Mouse (Mus musculus): ENCODE data around the gene Fam178b. TPM values are rescaled to one million over a fixed set of nuclear protein-coding genes. Genes with fewer than 3 reads are reported as not detected.
A peak's percentile ranks its signal among the peaks of the same experiment; 100 is the strongest.
"Not testable (repeated sequence)": the region's sequence is repeated elsewhere in the genome, so short reads cannot be mapped to it uniquely, and the experiment has no call there.

The Fam178b gene
- total RNA-seq, 2 experiments from 2014 or later = 0.61 to 1.2 TPM

DNA sequence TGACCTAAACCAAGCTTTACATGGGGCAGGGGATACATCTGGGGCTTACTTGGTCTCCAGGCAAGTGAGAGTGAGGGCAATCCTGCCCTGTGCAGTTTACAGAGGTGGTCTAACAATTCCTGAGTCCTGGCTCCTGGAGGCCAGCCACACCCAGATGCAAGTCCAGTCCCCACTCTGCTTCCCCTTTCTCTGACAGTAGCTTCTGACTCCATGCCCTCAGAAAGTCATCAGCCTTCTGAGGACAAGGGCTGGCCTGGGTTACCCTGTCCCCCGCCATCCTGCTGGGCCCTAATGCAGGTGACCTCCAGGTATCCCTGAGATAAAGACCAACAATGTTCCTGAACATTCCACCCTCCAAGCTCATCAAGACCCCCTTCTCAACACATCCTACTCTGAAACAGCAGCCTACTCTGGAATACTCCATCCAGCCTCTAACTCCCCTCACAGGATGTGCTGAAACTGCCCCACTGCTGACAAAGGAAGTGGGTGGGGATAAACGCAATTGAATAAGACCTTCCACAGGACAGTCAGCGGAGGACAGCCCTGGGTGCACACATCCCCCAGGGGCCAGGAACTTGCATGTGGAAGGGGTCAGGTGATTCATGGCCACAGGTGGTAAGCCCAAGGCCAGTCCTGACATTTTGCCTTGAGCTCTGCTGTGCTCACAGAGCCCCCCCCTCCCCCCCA is 52.8 kb downstream of the Fam178b start:
- no peak for DNase-seq

DNA sequence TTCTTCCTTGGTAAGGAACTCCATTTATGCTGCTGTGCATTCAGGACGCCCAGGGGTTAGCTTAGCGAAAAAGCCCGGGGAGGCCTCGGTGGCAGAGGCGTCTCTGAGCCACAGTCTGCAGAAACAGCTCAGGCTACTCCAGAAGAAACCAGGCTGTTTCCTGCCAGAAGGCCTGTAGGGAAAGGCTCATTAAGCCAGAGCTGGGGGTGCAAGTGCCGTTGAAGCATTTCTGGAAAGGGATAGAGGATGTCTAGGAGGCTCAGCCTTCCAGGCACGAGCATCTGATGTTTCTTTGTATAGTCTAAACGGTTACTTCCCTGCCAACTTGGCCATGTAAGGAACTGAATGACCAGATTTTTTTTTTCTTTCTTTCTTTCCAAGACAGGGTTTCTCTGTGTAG is 54.4 kb downstream of the Fam178b start:
- DNase-seq = no peak

DNA sequence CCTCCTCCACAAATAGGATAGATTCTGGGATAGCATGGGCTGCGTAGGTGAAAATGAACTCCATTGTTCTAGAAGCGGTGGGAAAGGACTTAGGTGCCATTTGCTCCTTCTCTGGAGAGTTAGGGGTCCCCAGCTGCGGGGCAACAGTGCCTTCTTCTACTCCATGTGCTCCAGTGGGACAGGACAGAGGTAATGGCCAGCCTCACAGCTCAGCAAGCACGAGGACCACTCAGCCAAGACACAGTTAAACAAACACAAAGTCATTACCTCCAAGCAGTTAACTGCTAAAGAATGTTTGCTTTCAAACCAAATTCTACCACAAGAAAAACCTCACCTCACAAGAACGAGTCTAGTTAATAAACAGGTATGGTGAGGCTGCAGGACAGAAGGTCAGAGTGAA is 57.5 kb downstream of the Fam178b start:
- DNase-seq = no peak

DNA sequence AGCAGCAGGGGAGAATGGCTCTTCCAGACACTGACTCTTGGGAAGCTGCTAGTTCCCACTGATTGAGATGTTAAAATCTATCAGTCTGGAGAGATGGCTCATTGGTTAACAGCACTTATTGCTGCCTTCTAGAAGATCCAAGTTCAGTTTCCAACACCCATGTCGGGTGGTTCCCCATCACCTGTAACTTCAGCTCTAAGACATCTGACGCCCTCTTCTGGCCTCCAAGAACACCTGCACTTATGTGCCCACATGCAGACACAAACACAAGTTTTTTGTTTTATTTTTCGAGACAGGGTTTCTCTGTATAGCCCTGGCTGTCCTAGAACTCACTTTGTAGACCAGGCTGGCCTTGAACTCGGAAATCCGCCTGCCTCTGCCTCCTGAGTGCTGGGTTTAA is 67.0 kb downstream of the Fam178b start:
- DNase-seq = not testable (repeated sequence)

DNA sequence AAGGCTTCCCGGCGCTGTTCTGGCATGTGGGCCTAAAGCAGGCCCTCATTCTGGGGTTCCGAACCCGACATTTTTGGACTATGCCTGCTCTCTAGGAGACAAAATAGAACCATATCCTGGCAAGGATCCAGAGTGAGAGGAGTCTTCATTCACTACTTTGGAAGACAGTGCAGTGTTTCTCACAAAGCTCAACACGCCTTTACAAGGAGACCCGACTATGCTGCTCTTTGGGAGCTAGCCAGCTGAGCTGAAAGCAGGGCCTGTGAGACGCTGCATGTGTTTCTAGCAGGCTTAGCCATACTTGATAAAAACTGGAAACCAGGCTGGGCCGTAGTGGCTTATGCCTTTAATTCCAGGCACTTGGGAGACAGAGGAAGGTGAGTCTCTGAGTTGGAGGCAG is 67.8 kb downstream of the Fam178b start:
- DNase-seq = no peak

DNA sequence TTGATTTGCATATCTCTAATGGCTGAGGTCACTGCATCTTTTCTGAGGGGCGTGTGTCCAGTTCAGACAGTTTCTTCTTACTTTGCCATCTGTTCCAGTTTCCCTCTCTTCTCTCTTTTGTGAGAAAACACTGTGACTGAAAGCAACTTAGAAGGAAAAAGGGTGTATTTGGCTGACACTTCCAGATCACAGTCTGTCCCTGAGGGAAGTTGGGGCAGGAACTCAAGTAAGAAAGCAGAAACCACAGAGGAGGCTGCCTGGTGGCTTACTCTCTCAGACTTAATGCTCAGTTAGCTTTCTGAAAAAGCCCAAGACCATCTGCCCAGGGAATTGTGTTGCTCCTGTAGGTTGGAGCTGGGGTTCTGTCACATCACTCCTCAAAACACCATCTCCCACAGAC is 68.4 kb downstream of the Fam178b start:
- DNase-seq = no peak

DNA sequence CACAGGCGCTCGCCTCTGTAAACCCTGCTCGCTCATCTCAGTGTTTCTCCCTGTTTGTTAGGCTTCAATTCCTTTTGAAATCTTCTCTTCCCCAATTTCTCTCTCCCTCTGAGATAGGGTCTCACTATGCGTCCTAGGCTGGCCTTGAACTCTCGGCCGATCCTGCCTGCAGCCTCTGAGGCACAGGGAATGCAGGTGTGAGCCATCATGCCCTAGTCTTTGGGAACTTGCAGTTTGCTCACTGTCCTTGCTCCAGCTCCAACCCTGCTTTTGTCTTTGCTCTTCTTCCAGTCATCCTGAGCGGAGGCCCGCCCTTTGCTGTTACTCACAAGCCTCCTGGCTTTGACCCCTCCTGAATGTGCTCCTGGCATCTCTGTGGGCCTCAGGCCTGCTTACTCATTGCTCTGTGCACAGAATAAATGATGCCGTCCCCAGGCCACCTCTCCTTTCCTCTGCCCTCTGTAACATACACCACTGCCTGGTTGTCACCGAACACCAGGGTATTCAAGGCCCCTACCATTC is 69.5 kb downstream of the Fam178b start:
- DNase-seq = no peak

DNA sequence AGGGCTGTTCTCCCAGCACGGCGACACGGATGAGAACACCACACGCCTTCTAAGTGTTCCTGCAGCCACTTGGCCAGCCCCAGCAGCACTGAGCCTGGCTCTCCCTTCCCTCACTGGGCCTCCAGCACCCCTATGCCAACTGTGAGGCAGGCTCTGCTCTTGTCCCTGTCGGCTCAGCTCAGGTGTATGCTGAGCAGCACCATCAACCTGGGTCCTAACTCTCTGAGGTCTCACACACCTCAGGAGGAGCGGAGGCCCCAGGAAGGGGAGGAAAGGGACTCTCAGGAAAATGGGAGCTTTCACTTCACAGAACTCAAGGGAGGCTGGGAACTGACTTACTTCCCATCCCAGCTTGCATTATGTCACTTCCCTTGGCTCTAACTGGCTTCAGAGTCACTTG is 70.6 kb downstream of the Fam178b start:
- DNase-seq = peak; percentile 56

DNA sequence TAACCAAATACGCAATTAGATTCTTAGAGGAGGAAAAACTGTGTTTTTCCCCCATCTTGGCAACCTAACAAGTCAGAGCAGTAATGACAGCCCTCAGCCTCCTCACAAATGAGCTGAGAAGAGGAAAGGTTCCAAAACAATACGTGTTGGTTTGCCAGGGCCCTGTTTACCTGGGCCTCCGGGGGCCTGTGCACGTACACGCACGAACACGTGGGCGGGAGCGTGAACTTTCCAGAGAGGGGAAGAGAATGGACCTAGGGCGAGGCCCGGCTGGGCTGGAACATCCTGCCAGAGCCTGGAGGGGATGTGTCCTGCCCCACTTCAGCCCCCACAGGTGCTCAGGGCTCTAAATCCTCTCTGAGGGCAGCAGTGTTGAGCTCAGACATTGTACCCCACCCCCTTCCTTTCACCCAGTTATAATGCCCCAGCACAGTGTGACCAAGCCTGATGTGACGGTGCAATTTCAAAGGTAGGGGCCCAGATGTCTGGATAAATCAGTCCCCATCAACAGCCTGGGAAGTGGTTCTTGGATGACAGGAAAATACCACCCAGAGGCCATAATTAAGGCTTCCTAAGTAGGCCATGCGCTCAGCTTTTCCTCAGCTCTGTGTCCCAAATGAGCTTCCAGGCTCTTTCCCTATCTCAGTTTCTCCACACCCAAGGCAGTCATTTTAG is 71.4 kb downstream of the Fam178b start:
- peak; percentile 48 for DNase-seq

DNA sequence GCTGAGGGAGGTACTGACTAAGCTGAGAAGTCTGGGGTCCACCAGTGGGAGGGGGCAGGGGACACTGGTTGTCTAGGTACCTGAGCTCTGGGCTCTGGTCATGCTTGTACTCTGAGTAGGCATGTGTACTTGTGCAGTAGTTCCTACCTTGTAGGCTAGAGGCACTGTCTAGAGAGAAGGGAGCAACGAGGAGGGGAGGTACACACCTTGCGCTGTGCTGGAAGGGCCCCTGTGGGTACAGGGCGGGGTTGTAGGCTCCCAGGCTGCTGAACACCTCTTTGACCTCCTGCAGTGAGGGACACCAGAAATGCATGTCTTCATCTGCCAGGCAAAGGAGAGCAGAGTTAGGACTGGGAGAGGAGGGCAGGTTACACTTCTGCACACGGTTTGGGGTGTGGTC is 74.8 kb downstream of the Fam178b start:
- DNase-seq = no peak

DNA sequence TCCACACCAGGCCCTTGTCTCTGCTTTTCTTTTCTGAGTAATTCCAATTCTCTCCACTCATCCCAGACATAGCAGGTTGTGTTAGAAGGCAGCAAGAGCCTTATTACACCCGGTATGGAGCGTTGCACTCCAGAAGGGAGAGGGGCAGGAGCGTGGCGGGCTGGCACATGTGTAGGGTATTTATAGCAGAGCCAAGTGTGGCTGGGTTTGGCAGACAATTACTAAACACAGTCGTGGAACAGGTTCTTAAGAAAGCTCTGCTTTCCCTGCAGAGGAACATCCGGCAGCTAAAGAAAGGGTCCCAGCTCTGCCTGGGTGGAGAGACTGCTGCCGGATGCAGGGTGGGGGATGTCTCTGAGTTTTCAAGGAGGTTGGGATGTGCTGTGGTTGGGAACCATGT is 76.0 kb downstream of the Fam178b start:
- no peak for DNase-seq

DNA sequence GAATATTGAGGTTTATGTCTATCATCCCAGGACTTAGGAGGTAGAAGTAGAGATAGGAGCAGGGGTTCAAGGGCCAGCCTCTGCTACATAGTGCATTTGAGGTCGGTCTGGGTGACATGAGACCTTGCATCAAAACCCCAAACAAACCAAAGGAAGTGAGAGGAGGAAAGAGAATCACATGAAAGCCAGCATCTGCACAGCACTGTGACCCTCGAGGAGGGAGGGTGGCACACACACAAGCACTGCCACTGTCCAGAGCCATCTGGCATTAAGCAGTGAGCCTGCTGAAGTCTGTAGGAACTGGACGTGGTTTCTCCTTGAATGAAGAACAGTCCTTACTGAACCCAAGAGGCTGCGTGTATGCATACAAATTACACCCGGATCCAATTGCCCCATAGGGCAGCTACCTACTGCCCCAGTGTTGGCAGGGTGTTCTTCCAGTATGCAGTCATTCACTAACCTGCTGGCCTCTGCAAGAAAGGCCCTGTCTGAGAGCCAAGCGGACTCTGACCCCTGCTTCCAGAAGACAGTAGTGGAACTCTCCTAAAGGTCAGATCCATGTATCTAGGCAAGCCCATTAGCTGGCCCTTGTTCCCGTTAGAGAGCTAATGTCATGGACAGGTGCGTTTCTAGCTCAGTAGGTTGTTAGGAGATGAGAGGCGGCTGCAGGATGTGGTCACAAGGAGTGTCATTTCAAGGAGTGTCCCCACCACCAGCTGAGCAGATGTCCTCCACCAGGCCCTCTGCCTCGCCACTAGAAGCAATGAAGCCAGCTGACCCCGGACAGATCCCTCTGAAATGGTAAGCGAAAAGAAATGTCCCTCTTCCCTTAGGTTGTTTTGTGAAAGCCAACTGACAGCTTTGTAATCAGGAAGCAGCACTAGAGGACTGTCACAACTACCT is 78.5 kb downstream of the Fam178b start:
- DNase-seq = no peak

DNA sequence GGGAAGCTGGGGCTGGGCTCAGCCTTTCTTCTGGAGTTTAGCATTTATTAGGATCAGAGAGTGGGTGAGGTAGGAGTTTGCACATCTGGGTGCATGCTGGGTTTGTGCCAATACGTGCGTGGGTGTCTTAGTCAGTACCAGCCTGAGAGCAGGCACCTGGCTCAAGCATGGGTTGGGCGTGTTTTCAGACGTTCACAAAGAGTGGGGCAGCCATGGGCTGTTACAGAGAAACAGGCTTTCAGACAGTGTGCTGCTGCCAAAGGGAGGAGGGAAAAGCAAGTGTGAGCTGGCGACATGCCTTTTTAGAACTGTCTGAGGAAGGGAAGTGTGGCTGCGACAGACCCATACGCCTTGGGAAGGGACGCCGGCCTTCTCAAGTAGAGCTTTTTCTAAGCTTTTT is 79.6 kb downstream of the Fam178b start:
- DNase-seq = peak; percentile 57

DNA sequence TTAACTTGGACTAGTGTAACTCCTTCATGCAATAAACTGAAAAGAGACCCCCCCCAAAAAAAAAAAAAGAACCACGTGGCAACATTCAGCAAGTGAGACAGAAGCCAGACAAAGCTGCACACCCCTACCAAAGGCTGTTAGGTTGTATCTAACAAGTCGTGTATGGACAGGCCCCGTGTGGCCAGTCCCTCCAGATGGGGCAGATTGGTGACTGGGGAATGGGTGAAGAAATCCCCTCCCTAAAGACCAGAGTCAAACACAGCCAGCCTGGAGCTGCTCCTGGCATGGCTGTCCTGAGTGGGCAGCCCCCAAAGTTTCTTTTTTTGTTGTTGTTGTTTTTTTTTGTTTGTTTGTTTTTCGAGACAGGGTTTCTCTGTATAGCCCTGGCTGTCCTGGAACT is 80.7 kb downstream of the Fam178b start:
- DNase-seq = no peak

DNA sequence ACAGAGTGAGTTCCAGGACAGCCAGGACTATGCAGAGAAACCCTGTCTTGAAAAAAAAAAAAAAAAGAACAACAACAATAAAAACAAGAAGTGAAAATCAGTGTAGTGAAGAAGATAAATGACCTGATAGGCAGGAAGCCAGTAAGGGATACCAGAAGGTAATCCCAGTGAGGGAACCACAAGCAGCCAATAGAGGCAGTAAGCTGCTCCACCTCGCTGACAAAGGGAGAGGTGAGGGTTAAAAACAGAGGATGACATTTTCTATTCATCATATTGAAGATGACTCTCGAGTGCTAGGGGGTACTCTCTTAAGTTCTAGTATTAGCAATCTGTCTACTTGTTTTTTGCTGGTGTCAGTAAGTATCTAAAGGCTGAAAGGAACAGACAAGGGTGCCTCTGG is 84.6 kb downstream of the Fam178b start:
- DNase-seq = no peak

DNA sequence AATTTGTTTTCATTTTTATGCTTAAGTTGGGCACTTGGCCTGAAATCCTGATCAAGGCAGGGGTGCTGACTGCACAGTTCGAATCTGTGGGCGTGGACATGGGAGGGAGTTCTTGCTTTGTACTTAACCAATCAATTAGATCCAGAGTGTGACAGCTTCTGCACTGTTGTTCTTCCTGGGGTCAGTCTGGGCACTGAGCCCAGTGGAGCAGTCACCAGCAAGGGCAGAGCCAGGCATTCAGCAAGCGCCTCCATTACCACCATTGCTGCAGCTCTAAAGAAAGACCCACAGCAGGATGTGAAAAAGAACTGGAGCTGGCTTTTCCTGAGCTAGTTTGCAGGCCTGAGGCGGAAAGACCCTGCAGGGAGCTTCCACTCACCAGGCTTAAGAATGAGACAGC is 86.9 kb downstream of the Fam178b start:
- DNase-seq = no peak

DNA sequence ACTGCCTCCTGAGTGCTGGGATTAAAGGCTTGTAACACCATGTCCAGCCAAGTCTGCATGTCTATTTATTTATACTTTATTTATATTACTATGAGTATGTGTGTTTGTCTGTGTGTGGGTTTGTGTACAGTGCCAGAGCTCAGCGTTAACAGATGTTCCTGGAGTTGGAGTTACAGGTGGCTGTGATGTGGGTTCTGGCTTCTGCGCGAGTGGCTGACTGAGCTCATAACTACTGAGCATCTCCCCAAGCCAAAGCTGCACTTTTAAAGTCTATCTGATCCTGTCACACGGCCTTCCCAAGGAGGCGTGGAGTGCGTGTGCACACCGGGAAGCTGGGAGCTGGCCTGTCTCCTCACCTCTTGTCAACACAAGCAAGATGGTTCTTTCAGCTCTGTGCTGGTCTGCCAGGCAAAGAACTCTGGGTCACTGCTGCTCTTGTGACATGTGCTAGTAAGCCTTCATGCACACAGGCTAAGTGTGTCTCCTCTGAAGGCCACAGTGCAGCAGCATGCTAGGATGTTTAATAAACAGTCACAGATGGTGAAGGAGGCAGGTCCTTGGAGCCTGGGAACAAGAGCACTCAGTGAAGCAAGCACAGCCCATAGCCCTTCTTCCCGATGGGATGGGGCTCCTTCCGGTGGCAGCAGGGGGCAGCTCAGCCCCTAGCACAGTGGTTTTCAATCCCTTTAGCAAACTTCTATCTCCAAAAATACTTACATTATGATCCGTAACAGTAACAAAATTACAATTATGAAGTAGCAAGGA is 87.6 kb downstream of the Fam178b start:
- no peak for DNase-seq

DNA sequence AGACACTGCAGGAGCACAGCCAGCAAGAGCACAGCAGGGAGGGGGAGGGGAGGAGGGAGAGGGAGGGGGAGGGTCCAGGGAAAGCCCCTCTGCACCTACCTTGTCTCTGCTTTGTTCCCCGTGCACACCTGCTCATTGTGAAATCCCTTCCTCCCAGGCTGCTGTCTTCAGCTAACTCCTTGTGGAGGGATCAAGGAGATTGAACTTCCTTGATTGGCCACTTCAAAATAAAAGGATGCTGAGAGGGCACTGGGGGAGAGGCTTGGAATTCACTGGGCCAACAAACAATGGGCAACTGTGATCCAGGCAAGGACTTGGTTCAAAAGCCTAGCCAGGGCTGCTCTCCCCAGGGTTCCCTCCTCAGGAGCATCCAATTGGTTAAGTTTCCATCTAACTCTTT is 89.9 kb downstream of the Fam178b start:
- no peak for DNase-seq

DNA sequence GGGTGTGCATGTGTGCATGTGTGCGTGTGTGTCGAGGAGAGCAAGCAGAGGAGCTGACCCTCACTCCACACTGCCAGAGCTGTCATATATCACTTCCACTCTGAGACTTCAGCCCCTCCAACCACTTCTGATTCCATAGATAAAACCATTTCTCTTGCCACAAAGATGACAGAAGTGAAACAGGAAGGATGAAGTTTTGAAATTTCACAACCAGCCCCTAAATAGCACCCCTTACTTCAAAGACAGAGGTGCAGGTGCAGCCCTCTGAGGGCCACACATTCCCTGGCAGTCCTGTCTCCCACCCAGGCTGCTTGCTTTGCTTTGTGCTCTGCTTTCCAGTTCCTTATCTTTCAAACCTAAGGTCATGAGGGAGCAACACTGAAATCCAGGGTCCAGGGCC is 91.6 kb downstream of the Fam178b start:
- DNase-seq = no peak

DNA sequence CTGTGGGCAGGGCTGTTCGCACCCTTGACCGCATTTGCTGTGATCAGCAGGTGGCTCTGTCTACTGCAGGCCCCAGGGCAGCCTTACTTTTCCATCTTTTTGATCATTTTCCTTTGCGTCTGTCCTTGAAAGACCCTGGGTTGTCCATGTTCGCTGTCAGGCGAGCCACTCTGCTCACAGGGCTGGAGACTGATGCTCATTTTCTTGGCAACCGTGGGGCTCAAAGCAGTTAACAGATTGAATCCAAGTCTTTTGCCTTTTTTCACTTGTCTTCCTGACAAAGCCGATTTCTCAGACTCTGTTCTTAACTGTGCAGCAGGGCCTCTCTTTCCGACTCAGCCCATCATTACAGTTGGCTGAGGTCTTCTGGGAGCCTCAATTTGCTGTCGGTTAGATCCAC is 92.3 kb downstream of the Fam178b start:
- no peak for DNase-seq

DNA sequence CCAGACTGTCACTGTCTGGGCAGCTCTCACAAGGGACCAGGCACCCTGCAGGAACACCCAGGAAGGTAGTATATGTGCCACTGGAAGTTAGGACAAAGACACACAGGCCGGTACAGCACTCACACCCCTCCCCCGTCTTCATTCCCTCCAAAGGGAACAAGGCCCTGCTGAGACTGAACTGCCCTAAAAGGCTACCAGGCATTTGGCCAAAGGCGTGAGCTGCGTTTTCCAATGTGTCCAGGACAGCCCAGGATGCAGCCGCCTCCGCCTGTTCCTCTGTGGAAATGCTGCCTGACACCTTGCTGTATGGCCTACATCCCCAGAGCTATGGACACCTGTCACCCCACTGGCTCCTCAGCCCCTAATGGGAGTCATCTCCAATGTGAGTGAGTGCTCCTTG is 93.5 kb downstream of the Fam178b start:
- DNase-seq = peak; percentile 80
